Mouse (Mus musculus): ENCODE measurements around the gene Hyou1. TPM values are rescaled to one million over a fixed set of nuclear protein-coding genes. Genes with fewer than 3 reads are reported as not detected.
A peak's percentile ranks its signal among the peaks of the same experiment; 100 is the strongest.
"Not testable (repeated sequence)": the region's sequence is repeated elsewhere in the genome, so short reads cannot be mapped to it uniquely, and the experiment has no call there.

The Hyou1 gene
- polyA plus RNA-seq (2014; fragmentation: Nextera tagmentation; extraction: Ambion mirVana) = 28.1 and 30.1 TPM in 2 replicates

DNA sequence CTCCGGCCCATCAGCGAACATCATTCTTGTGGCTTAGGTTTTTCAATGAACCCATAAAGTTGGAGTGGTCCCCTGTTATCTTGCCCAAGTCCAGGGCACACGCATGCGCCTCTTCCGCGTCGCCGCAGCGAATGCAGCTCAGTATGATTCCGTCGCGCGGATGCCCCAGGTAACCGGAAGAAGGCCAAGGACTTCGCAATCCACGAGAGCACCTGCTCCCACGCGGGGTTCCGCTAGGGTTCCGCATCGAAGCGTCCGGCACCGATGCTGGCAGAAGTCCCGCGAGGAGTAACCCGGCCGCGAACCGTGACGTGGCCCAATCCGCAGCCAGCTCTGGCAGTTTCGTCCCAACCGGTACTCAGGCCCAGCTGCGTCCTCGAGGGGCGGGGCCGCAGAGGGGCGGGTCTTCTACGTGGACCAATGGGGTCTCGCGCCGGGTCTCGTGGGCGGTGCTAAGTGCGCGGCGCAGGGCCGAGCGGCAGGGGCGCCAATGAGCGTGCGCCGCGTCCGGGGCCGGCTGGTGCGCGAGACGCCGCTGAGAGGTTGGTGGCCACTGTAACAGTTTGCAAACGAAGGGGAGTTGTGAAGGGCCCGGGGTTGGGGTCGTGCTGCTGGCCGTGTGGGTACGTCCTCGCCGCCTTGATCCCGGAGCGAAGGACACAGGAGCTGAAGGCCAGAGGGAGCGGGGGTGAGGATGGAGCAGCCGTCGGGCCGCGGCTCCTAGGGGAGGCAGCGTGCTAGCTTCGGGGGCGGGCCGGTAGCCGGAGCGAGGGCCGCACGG, at the start of gene Hyou1:
Gene Hyou1 (plus strand): TSS at position 437 of the 781 bp plus-strand sequence.
- ATAC-seq (ENCODE audit: low FRiP score) (peak; percentile 99), DNase-seq (ENCODE audit: low spot score, missing footprints) (peak; percentile 100)
- peaks cover 12% of the 10 kb centered on the region; the same call in 1 of the 2 replicates for H3K36me3 ChIP-seq (ENCODE audit: control insufficient read depth, insufficient read depth, low read length)
- H3K27me3 ChIP-seq (ENCODE audit: control insufficient read depth, insufficient read depth, low read length) = no peaks in the 10 kb centered on the region
- under 1% methylated on average over 82 of the region's 83 CpGs for WGBS
- peak within 1 kb of the TSS; percentile 93 for H3K4me2 ChIP-seq
- peaks cover 12% of the 10 kb centered on the region for H3K4me1 ChIP-seq (ENCODE audit: control insufficient read depth, insufficient read depth, low read length)
- H3K9me3 ChIP-seq (ENCODE audit: control insufficient read depth, low read length) = no peaks in the 10 kb centered on the region
- peak within 1 kb of the TSS; percentile 63 for H3K27ac ChIP-seq (ENCODE audit: low read depth, low read length)
- peak within 1 kb of the TSS; percentile 94 for H3K9ac ChIP-seq (ENCODE audit: low read length)
- peak within 1 kb of the TSS; percentile 89 for H3K4me3 ChIP-seq (ENCODE audit: low read depth, low read length)

- Histone ChIP-seq H3K4me3 (ENCODE audit: low read depth, low read length) (no peak overlapping the region), H3K9me3 (ENCODE audit: control insufficient read depth, low read length) (0 out of 2 replicates have a peak, but pooled peaks cover 3% of the 10 kb centered on the region), H3K36me3 (ENCODE audit: control insufficient read depth, insufficient read depth, low read length) (peaks cover 26% of the 10 kb centered on the region), H3K27me3 (ENCODE audit: control insufficient read depth, insufficient read depth, low read length) (no peaks in the 10 kb centered on the region), H3K4me1 (ENCODE audit: control insufficient read depth, insufficient read depth, low read length) (peaks cover 9% of the 10 kb centered on the region), H3K4me2 (no peak overlapping the region), H3K27ac (ENCODE audit: low read depth, low read length) (no peak overlapping the region), H3K9ac (ENCODE audit: low read length) (no peak overlapping the region)
- DNase-seq (ENCODE audit: low spot score, missing footprints) = no peak
- ATAC-seq (ENCODE audit: low FRiP score) = no peak
- WGBS = 92% methylated on average over 6 of the region's 6 CpGs
These were observed 48.6 kb upstream of the Hyou1 start for GRCm38 (mm10) chr9:44330736-44331135.

GRCm38 (mm10) chr9:44332918-44333638, 46.2 kb upstream of the Hyou1 start:
- no peak for ATAC-seq (ENCODE audit: low FRiP score)
- H3K27me3 ChIP-seq (ENCODE audit: control insufficient read depth, insufficient read depth, low read length) = no peaks in the 10 kb centered on the region
- peaks cover 31% of the 10 kb centered on the region for H3K36me3 ChIP-seq (ENCODE audit: control insufficient read depth, insufficient read depth, low read length)
- H3K9me3 ChIP-seq (ENCODE audit: control insufficient read depth, low read length) = 0 out of 2 replicates have a peak, but pooled peaks cover 3% of the 10 kb centered on the region
- WGBS = 95% methylated on average over 13 of the region's 13 CpGs
- H3K4me3 ChIP-seq (ENCODE audit: low read depth, low read length) = no peak overlapping the region
- DNase-seq (ENCODE audit: low spot score, missing footprints) = no peak
- peaks cover 11% of the 10 kb centered on the region for H3K4me1 ChIP-seq (ENCODE audit: control insufficient read depth, insufficient read depth, low read length)
- no peak overlapping the region for H3K4me2 ChIP-seq
- no peak overlapping the region for H3K27ac ChIP-seq (ENCODE audit: low read depth, low read length)
- no peak overlapping the region for H3K9ac ChIP-seq (ENCODE audit: low read length)

- under 1% methylated on average over 83 of the region's 91 CpGs for WGBS
- ATAC-seq (ENCODE audit: low FRiP score) (peak; percentile 97), DNase-seq (ENCODE audit: low spot score, missing footprints) (peak; percentile 100)
- H3K36me3 ChIP-seq (ENCODE audit: control insufficient read depth, insufficient read depth, low read length) = peaks cover 25% of the 10 kb centered on the region
- peak within 1 kb of the TSS; percentile 65 for H3K4me3 ChIP-seq (ENCODE audit: low read depth, low read length)
- H3K9ac ChIP-seq (ENCODE audit: low read length) = peak within 1 kb of the TSS; percentile 89
- no peaks in the 10 kb centered on the region for H3K27me3 ChIP-seq (ENCODE audit: control insufficient read depth, insufficient read depth, low read length)
- H3K9me3 ChIP-seq (ENCODE audit: control insufficient read depth, low read length) = 0 out of 2 replicates have a peak, but pooled peaks cover 3% of the 10 kb centered on the region
- H3K4me1 ChIP-seq (ENCODE audit: control insufficient read depth, insufficient read depth, low read length) = peaks cover 11% of the 10 kb centered on the region
- peak within 1 kb of the TSS; percentile 77 for H3K4me2 ChIP-seq
- peak within 1 kb of the TSS; percentile 95 for H3K27ac ChIP-seq (ENCODE audit: low read depth, low read length)
These were observed 44.6 kb upstream of the Hyou1 start, which contains the start of gene H2afx for GRCm38 (mm10) chr9:44334396-44335330. Gene H2afx, plus strand, starts transcription at chr9:44334694.

GRCm38 (mm10) chr9:44335331-44336092, 43.8 kb upstream of the Hyou1 start:
- Histone ChIP-seq H3K36me3 (ENCODE audit: control insufficient read depth, insufficient read depth, low read length) (peaks cover 25% of the 10 kb centered on the region), H3K4me3 (ENCODE audit: low read depth, low read length) (peak overlapping the region; percentile 65), H3K27ac (ENCODE audit: low read depth, low read length) (peak overlapping the region; percentile 95), H3K4me2 (peak overlapping the region; percentile 77), H3K4me1 (ENCODE audit: control insufficient read depth, insufficient read depth, low read length) (peaks cover 11% of the 10 kb centered on the region), H3K27me3 (ENCODE audit: control insufficient read depth, insufficient read depth, low read length) (no peaks in the 10 kb centered on the region), H3K9ac (ENCODE audit: low read length) (peak overlapping the region; percentile 89), H3K9me3 (ENCODE audit: control insufficient read depth, low read length) (0 out of 2 replicates have a peak, but pooled peaks cover 3% of the 10 kb centered on the region)
- peak; percentile 96 for DNase-seq (ENCODE audit: low spot score, missing footprints)
- WGBS = under 1% methylated on average over 46 of the region's 50 CpGs
- ATAC-seq (ENCODE audit: low FRiP score) = no peak

- ATAC-seq (ENCODE audit: low FRiP score) (no peak), DNase-seq (ENCODE audit: low spot score, missing footprints) (no peak)
- no peaks in the 10 kb centered on the region for H3K27me3 ChIP-seq (ENCODE audit: control insufficient read depth, insufficient read depth, low read length)
- H3K4me2 ChIP-seq = peak overlapping the region; percentile 77
- H3K9me3 ChIP-seq (ENCODE audit: control insufficient read depth, low read length) = 0 out of 2 replicates have a peak, but pooled peaks cover 3% of the 10 kb centered on the region
- peaks cover 25% of the 10 kb centered on the region for H3K36me3 ChIP-seq (ENCODE audit: control insufficient read depth, insufficient read depth, low read length)
- H3K27ac ChIP-seq (ENCODE audit: low read depth, low read length) = peak overlapping the region; percentile 95; the same call in 1 of the 2 replicates
- WGBS = under 1% methylated on average over 5 of the region's 5 CpGs
- H3K4me1 ChIP-seq (ENCODE audit: control insufficient read depth, insufficient read depth, low read length) = peaks cover 11% of the 10 kb centered on the region
- peak overlapping the region; percentile 89 for H3K9ac ChIP-seq (ENCODE audit: low read length)
- peak overlapping the region; percentile 65 for H3K4me3 ChIP-seq (ENCODE audit: low read depth, low read length)
These were observed 43.2 kb upstream of the Hyou1 start for GRCm38 (mm10) chr9:44336093-44336406.

- peak; percentile 81 for DNase-seq (ENCODE audit: low spot score, missing footprints)
- 37% methylated on average over 4 of the region's 4 CpGs for WGBS
- Histone ChIP-seq H3K9ac (ENCODE audit: low read length) (peak overlapping the region; percentile 89), H3K4me1 (ENCODE audit: control insufficient read depth, insufficient read depth, low read length) (peaks cover 11% of the 10 kb centered on the region), H3K36me3 (ENCODE audit: control insufficient read depth, insufficient read depth, low read length) (peaks cover 25% of the 10 kb centered on the region), H3K4me2 (peak overlapping the region; percentile 77), H3K4me3 (ENCODE audit: low read depth, low read length) (peak overlapping the region; percentile 65)
- H3K9me3 ChIP-seq (ENCODE audit: control insufficient read depth, low read length); H3K27me3 ChIP-seq (ENCODE audit: control insufficient read depth, insufficient read depth, low read length); ATAC-seq (ENCODE audit: low FRiP score); H3K27ac ChIP-seq (ENCODE audit: low read depth, low read length): not testable (repeated sequence)
These were observed 42.8 kb upstream of the Hyou1 start for GRCm38 (mm10) chr9:44336513-44336912.

GRCm38 (mm10) chr9:44336964-44337363, 42.3 kb upstream of the Hyou1 start:
- Histone ChIP-seq H3K27me3 (ENCODE audit: control insufficient read depth, insufficient read depth, low read length) (no peaks in the 10 kb centered on the region), H3K4me1 (ENCODE audit: control insufficient read depth, insufficient read depth, low read length) (peaks cover 11% of the 10 kb centered on the region), H3K27ac (ENCODE audit: low read depth, low read length) (no peak overlapping the region), H3K9ac (ENCODE audit: low read length) (peak overlapping the region; percentile 89; the same call in 1 of the 2 replicates), H3K9me3 (ENCODE audit: control insufficient read depth, low read length) (0 out of 2 replicates have a peak, but pooled peaks cover 3% of the 10 kb centered on the region), H3K36me3 (ENCODE audit: control insufficient read depth, insufficient read depth, low read length) (peaks cover 23% of the 10 kb centered on the region), H3K4me2 (peak overlapping the region; percentile 77), H3K4me3 (ENCODE audit: low read depth, low read length) (peak overlapping the region; percentile 65)
- 83% methylated on average over 3 of the region's 3 CpGs for WGBS
- DNase-seq (ENCODE audit: low spot score, missing footprints) (peak; percentile 84), ATAC-seq (ENCODE audit: low FRiP score) (no peak)

Measured in midbrain, embryonic 11.5 days (tissue).